Mouse (Mus musculus) CH12.LX (cell line): ENCODE measurements around the gene Farsa. TPM values are rescaled to one million over a fixed set of nuclear protein-coding genes. Genes with fewer than 3 reads are reported as not detected.
A peak's percentile ranks its signal among the peaks of the same experiment; 100 is the strongest.

Experiments used
- DNase-seq: peaks from one replicate; pipeline ENCODE4 v3.0.0-alpha.2; 2013; ENCODE audit errors: extremely low read depth
- H3K27ac ChIP-seq: 2 replicates; pipeline ENCODE4 v1.5.1; 2012; ENCODE audit warnings: low read depth, mild to moderate bottlenecking, control low read depth, moderate library complexity; ENCODE audit not compliant: insufficient read depth
- H3K27me3 ChIP-seq: replicated peaks from 2 replicates; pipeline ENCODE3; 2012; ENCODE audit warnings: inconsistent platforms
- H3K36me3 ChIP-seq, 2 experiments: replicated peaks in 1 of 2; 2 replicates each; pipeline versions ENCODE3 to v1.6.1; 2012; ENCODE audit warnings: inconsistent platforms in 1 of 2, low read length in 1 of 2, mild to moderate bottlenecking in 1 of 2, mixed read lengths in 1 of 2, moderate library complexity in 1 of 2; ENCODE audit not compliant: control insufficient read depth in 1 of 2, insufficient read depth in 1 of 2
- H3K4me1 ChIP-seq, 2 experiments: 2 replicates each; pipeline ENCODE4 v1.6.1; 2012; ENCODE audit warnings: inconsistent platforms in 1 of 2, moderate library complexity in 1 of 2; ENCODE audit not compliant: insufficient read depth in 2 of 2, control insufficient read depth in 1 of 2
- H3K4me2 ChIP-seq: 2 replicates; pipeline ENCODE4 v1.6.1; 2012; ENCODE audit warnings: low read depth, mild to moderate bottlenecking, control low read depth; ENCODE audit not compliant: poor library complexity, insufficient read depth, severe bottlenecking
- H3K4me3 ChIP-seq, 3 experiments: fragments of 150-350 bp in 1 of 3; sonication (generic) in 1 of 3; replicated peaks in 1 of 3; 2 replicates each; pipeline versions ENCODE3 to v1.5.1; 2011 to 2012; ENCODE audit warnings: low read depth in 2 of 3, low read length in 2 of 3, mild to moderate bottlenecking in 2 of 3, moderate library complexity in 2 of 3, control low read depth in 1 of 3, improper control_type of control experiment in 1 of 3, inconsistent platforms in 1 of 3, mixed read lengths in 1 of 3; ENCODE audit not compliant: poor library complexity in 1 of 3
- H3K79me2 ChIP-seq: replicated peaks from 2 replicates; pipeline ENCODE4 v1.6.1; 2012; ENCODE audit warnings: mild to moderate bottlenecking, moderate library complexity; ENCODE audit not compliant: control insufficient read depth, poor library complexity, insufficient read depth, severe bottlenecking; ENCODE audit errors: extremely low read depth
- H3K9ac ChIP-seq: 2 replicates; pipeline ENCODE4 v1.6.1; 2012; ENCODE audit warnings: low read depth, mild to moderate bottlenecking, control low read depth, moderate library complexity; ENCODE audit not compliant: insufficient read depth
- H3K9me3 ChIP-seq: replicated peaks from 2 replicates; pipeline ENCODE3; 2012; ENCODE audit warnings: low read length, inconsistent platforms, mixed read lengths
- BHLHE40 ChIP-seq: IDR thresholded peaks from 2 replicates; pipeline ENCODE4 v1.6.1; 2011; ENCODE audit warnings: mild to moderate bottlenecking, low read depth, low read length, improper control_type of control experiment
- CHD1 ChIP-seq: IDR thresholded peaks from 2 replicates; pipeline ENCODE4 v1.6.1; 2012; ENCODE audit warnings: low read depth, low read length, improper control_type of control experiment, inconsistent platforms
- CHD2 ChIP-seq: IDR thresholded peaks from 2 replicates; pipeline ENCODE4 v1.6.1; 2011; ENCODE audit warnings: low read length, improper control_type of control experiment
- CTCF ChIP-seq, 2 experiments: IDR thresholded peaks in 1 of 2; conservative IDR thresholded peaks in 1 of 2; 2 replicates each; pipeline ENCODE4 v1.5.1; 2011 to 2012; ENCODE audit warnings: low read depth in 2 of 2, low read length in 2 of 2, improper control_type of control experiment in 1 of 2, inconsistent platforms in 1 of 2, mild to moderate bottlenecking in 1 of 2, moderate library complexity in 1 of 2
- E2F4 ChIP-seq: IDR thresholded peaks from 2 replicates; pipeline ENCODE4 v1.6.1; 2011; ENCODE audit warnings: low read depth, low read length, improper control_type of control experiment; ENCODE audit not compliant: insufficient replicate concordance
- ELF1 ChIP-seq: IDR thresholded peaks from 2 replicates; pipeline ENCODE4 v1.6.1; 2014; ENCODE audit warnings: low read depth, mild to moderate bottlenecking, inconsistent platforms, low read length, improper control_type of control experiment
- EP300 ChIP-seq: IDR thresholded peaks from 2 replicates; pipeline ENCODE4 v1.6.1; 2011; ENCODE audit warnings: low read length, improper control_type of control experiment
- GABPA ChIP-seq: IDR thresholded peaks from 2 replicates; pipeline ENCODE4 v1.6.1; 2012; ENCODE audit warnings: low read depth, low read length, improper control_type of control experiment, inconsistent platforms; ENCODE audit not compliant: insufficient replicate concordance
- HCFC1 ChIP-seq: IDR thresholded peaks from 2 replicates; pipeline ENCODE4 v1.6.1; 2012; ENCODE audit warnings: low read depth, mild to moderate bottlenecking, inconsistent platforms, low read length, improper control_type of control experiment
- IRF4 ChIP-seq: IDR thresholded peaks from 2 replicates; pipeline ENCODE4 v1.6.1; 2014; ENCODE audit warnings: low read depth, mild to moderate bottlenecking, inconsistent platforms, low read length, improper control_type of control experiment
- JUN ChIP-seq: IDR thresholded peaks from 2 replicates; pipeline ENCODE4 v1.6.1; 2011; ENCODE audit warnings: low read depth, mild to moderate bottlenecking, low read length, improper control_type of control experiment, moderate library complexity; ENCODE audit not compliant: insufficient read depth
- JUND ChIP-seq: conservative IDR thresholded peaks from 2 replicates; pipeline ENCODE4 v1.6.1; 2011; ENCODE audit warnings: low read depth, low read length, improper control_type of control experiment
- MAFK ChIP-seq: IDR thresholded peaks from 2 replicates; pipeline ENCODE4 v1.6.1; 2011; ENCODE audit warnings: low read length, improper control_type of control experiment; ENCODE audit not compliant: insufficient replicate concordance
- MAX ChIP-seq: IDR thresholded peaks from 2 replicates; pipeline ENCODE4 v1.6.1; 2011; ENCODE audit warnings: low read length, improper control_type of control experiment
- MEF2A ChIP-seq: IDR thresholded peaks from 2 replicates; pipeline ENCODE4 v1.6.1; 2014; ENCODE audit warnings: low read depth, mild to moderate bottlenecking, inconsistent platforms, low read length, improper control_type of control experiment, borderline replicate concordance
- MXI1 ChIP-seq: IDR thresholded peaks from 2 replicates; pipeline ENCODE4 v1.6.1; 2011; ENCODE audit warnings: mild to moderate bottlenecking, low read depth, low read length, improper control_type of control experiment
- NELFE ChIP-seq: IDR thresholded peaks from 2 replicates; pipeline ENCODE4 v1.6.1; 2011; ENCODE audit warnings: low read depth, low read length, improper control_type of control experiment
- NRF1 ChIP-seq: IDR thresholded peaks from 2 replicates; pipeline ENCODE4 v1.6.1; 2014; ENCODE audit warnings: low read depth, mild to moderate bottlenecking, inconsistent platforms, low read length, improper control_type of control experiment, moderate library complexity
- RCOR1 ChIP-seq: conservative IDR thresholded peaks from 2 replicates; pipeline ENCODE4 v1.6.1; 2012; ENCODE audit warnings: low read depth, mild to moderate bottlenecking, inconsistent platforms, low read length, improper control_type of control experiment
- SMC3 ChIP-seq: IDR thresholded peaks from 2 replicates; pipeline ENCODE4 v1.6.1; 2011; ENCODE audit warnings: low read depth, low read length, improper control_type of control experiment
- TBP ChIP-seq: conservative IDR thresholded peaks from 2 replicates; pipeline ENCODE4 v1.6.1; 2011; ENCODE audit warnings: low read depth, low read length, improper control_type of control experiment
- TCF12 ChIP-seq: IDR thresholded peaks from 2 replicates; pipeline ENCODE4 v1.6.1; 2014; ENCODE audit warnings: low read depth, mild to moderate bottlenecking, inconsistent platforms, low read length, improper control_type of control experiment
- USF1 ChIP-seq: IDR thresholded peaks from 2 replicates; pipeline ENCODE4 v1.6.1; 2014; ENCODE audit warnings: low read depth, mild to moderate bottlenecking, inconsistent platforms, low read length, improper control_type of control experiment
- USF2 ChIP-seq: conservative IDR thresholded peaks from 2 replicates; pipeline ENCODE4 v1.6.1; 2011; ENCODE audit warnings: low read depth, low read length, improper control_type of control experiment
- ZKSCAN1 ChIP-seq: IDR thresholded peaks from 2 replicates; pipeline ENCODE4 v1.6.1; 2012; ENCODE audit warnings: low read depth, inconsistent platforms, low read length, improper control_type of control experiment, borderline replicate concordance
- ZNF384 ChIP-seq: IDR thresholded peaks from 2 replicates; pipeline ENCODE4 v1.6.1; 2012; ENCODE audit warnings: low read depth, low read length, improper control_type of control experiment, inconsistent platforms
- dilution Hi-C: fragments of 300-500 bp; cut with MboI; formaldehyde crosslinking; loops from 2 replicates; pipeline ENCODE4 v1.14.3; 2020; ENCODE audit warnings: low sequenced_read_pairs; ENCODE audit not compliant: extremely low pct_unique_long_range_greater_than_20kb, extremely low pct_ligation_motif_present
- in situ Hi-C: fragments of 300-500 bp; cut with MboI; formaldehyde crosslinking; loops from 3 replicates; pipeline ENCODE4 v1.14.3; 2019; ENCODE audit warnings: low sequenced_read_pairs, low pct_ligation_motif_present, low pct_unique_long_range_greater_than_20kb, mixed read lengths
- polyA plus RNA-seq: library from polyadenylated mRNA; unstranded; fragments of >175 nt; gene quantifications from 2 replicates; pipeline ENCODE4 v1.2.1, GENCODE M21; 2012; ENCODE audit warnings: low read depth; ENCODE audit not compliant: insufficient read length
- total RNA-seq, 2 experiments: library from RNA; depleted of rRNA; stranded (reverse); fragments of 300-350 nt in 1 of 2; fragments of >200 nt in 1 of 2; gene quantifications; 2 replicates each; pipeline ENCODE4 v1.2.3; 2012 to 2014

The Farsa gene
- total and polyA plus RNA-seq, 3 experiments: 142 to 175 (median 146) TPM

DNA sequence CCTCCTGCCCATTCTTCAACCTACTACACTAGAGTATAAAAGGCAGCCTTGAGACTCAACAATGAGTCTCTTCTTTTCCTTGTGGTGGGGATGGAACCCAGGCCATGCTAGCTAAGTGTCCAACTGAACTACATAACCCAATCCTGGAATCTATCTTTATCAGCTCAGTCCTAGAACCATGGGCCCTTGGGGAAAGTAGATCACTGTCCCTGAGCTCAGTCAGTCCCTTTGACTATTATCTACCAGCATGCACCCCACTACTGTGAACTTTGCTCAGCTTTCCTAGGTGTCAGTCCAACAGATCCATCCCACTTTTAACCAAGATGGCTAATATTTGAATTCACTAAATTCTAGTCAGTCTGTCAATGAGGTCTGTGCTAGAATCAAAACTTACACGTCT is 15.3 kb upstream of the Farsa start:
- dilution Hi-C loops: no loop called here
- Histone ChIP-seq H3K9ac (no peak overlapping the region), H3K36me3 (peaks cover 62 to 76% of the 10 kb centered on the region in 2 experiments), H3K4me1 (peaks cover 12 to 68% of the 10 kb centered on the region in 2 experiments), H3K27ac (peak overlapping the region; percentile 25; the same call in 1 of the 2 replicates), H3K4me2 (no peak overlapping the region), H3K27me3 (no peaks in the 10 kb centered on the region), H3K4me3 (no peak overlapping the region), H3K9me3 (no peaks in the 10 kb centered on the region), H3K79me2 (peaks cover 45% of the 10 kb centered on the region)
- in situ Hi-C loops: no loop called here
- no peak for DNase-seq
- no peak for TF ChIP-seq MAFK
- TF ChIP-seq NELFE: no peak
- TF ChIP-seq BHLHE40: no peak
- no peak for TF ChIP-seq ZKSCAN1
- TF ChIP-seq JUND: no peak
- no peak for TF ChIP-seq CTCF (conservative IDR thresholded peaks at IDR 0.05 in 1 of 2, IDR thresholded peaks at IDR 0.05 in 1 of 2; ENCODE audit: low read depth in 2 of 2, low read length in 2 of 2)
- TF ChIP-seq MEF2A: no peak
- TF ChIP-seq SMC3: no peak
- no peak for TF ChIP-seq EP300
- no peak for TF ChIP-seq E2F4
- no peak for TF ChIP-seq IRF4
- TF ChIP-seq NRF1: no peak
- TF ChIP-seq GABPA: no peak
- TF ChIP-seq TCF12: no peak
- TF ChIP-seq JUN: no peak
- TF ChIP-seq, all 38 proteins: peak for 0

GRCm38 (mm10) chr8:84844397-84845070 is 12.3 kb upstream of the Farsa start:
- H3K36me3 ChIP-seq: peaks cover 41 to 49% of the 10 kb centered on the region in 2 experiments
- dilution Hi-C loops (no loop called here), in situ Hi-C loops (loop anchor here (5.0 kb wide), 1 partner anchor 43 kb away; no protein-coding TSS in a partner anchor)
- H3K27me3 ChIP-seq: no peaks in the 10 kb centered on the region
- H3K27ac ChIP-seq: no peak overlapping the region
- peaks cover 39% of the 10 kb centered on the region for H3K79me2 ChIP-seq
- H3K4me1 ChIP-seq: peaks cover 13 to 46% of the 10 kb centered on the region in 2 experiments
- DNase-seq: no peak
- no peaks in the 10 kb centered on the region for H3K9me3 ChIP-seq
- peak overlapping the region; percentile 5 to 89 (median 80) for H3K4me3 ChIP-seq
- peak overlapping the region; percentile 85; the same call in 1 of the 2 replicates for H3K9ac ChIP-seq
- peak overlapping the region; percentile 64 for H3K4me2 ChIP-seq
- TF ChIP-seq USF1 (no peak), GABPA (no peak), MXI1 (no peak), MEF2A (no peak), MAX (no peak), RCOR1 (no peak), ZNF384 (no peak), CHD2 (no peak), SMC3 (no peak), HCFC1 (no peak), TBP (no peak), USF2 (no peak), ELF1 (no peak), JUN (no peak), TCF12 (no peak), CHD1 (no peak), MAFK (no peak)
